Mouse (Mus musculus): ENCODE measurements around the gene Pde3a. TPM values are rescaled to one million over a fixed set of nuclear protein-coding genes. Genes with fewer than 3 reads are reported as not detected.

Pde3a gene
- polyA plus RNA-seq, 1 experiment from 2014 or later: 5.5 TPM

GRCm38 (mm10) chr6:141499511-141499910, 250.4 kb downstream of the Pde3a start:
- Histone ChIP-seq H3K36me3 (peaks cover 13% of the 10 kb centered on the region), H3K9me3 (no peaks in the 10 kb centered on the region)
- ATAC-seq (ENCODE audit: insufficient number of reproducible peaks, insufficient read depth, low FRiP score, low TSS enrichment, low read depth): no peak

GRCm38 (mm10) chr6:141501171-141501570, 252.1 kb downstream of the Pde3a start:
- 83% methylated on average over 3 of the region's 3 CpGs for WGBS

More at GRCm38 (mm10) chr6:141499511-141499910, 250.4 kb downstream of the Pde3a start:
- Histone ChIP-seq H3K9ac (replicated peaks) (no peak overlapping the region), H3K27me3 (no peaks in the 10 kb centered on the region), H3K4me2 (no peak overlapping the region), H3K4me3 (replicated peaks) (no peak overlapping the region), H3K4me1 (replicated peaks) (peaks cover 19% of the 10 kb centered on the region), H3K27ac (no peak overlapping the region)

DNA sequence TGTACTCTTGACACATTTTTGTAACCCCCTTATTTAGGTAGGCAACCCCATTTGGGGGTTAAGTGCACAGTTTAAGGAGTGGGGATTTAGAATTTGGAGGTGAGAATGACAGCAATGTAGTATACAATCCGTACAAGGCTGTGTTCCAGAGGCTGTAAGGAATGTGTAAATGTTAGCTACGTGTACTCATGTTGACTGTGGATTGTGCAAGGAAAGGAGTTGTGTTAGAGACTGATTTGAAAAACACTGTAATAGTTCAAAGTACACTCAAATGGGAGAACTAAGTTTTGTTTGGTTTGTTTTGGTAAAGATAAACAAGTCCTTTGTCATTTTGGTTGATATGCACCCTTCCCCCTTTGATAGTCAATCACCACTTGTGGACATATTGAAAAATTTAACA, 273.5 kb downstream of the Pde3a start:
- no peaks in the 10 kb centered on the region for H3K9me3 ChIP-seq
- 0 out of 2 replicates have a peak, but pooled peaks cover 3% of the 10 kb centered on the region for H3K4me1 ChIP-seq (replicated peaks)
- no peak overlapping the region for H3K27ac ChIP-seq
- H3K27me3 ChIP-seq: no peaks in the 10 kb centered on the region
- no peak for ATAC-seq (ENCODE audit: insufficient number of reproducible peaks, insufficient read depth, low FRiP score, low TSS enrichment, low read depth)
- H3K36me3 ChIP-seq: no peaks in the 10 kb centered on the region
- H3K4me2 ChIP-seq: no peak overlapping the region
- no peak overlapping the region for H3K9ac ChIP-seq (replicated peaks)
- WGBS: 82% methylated on average over 2 of the region's 2 CpGs
- no peak overlapping the region for H3K4me3 ChIP-seq (replicated peaks)

More at GRCm38 (mm10) chr6:141501171-141501570, 252.1 kb downstream of the Pde3a start:
- Histone ChIP-seq H3K4me3 (replicated peaks) (no peak overlapping the region), H3K9me3 (no peaks in the 10 kb centered on the region), H3K27me3 (no peaks in the 10 kb centered on the region), H3K4me1 (replicated peaks) (peaks cover 3% of the 10 kb centered on the region), H3K9ac (replicated peaks) (no peak overlapping the region), H3K4me2 (no peak overlapping the region), H3K36me3 (peaks cover 13% of the 10 kb centered on the region), H3K27ac (no peak overlapping the region)
- no peak for ATAC-seq (ENCODE audit: insufficient number of reproducible peaks, insufficient read depth, low FRiP score, low TSS enrichment, low read depth)

GRCm38 (mm10) chr6:141523747-141524640, 274.9 kb downstream of the Pde3a start, which contains the start of gene Slco1c1:
Gene Slco1c1 (plus strand): TSS chr6:141524368.
- H3K4me3 ChIP-seq (replicated peaks): no peak within 1 kb of the TSS
- H3K36me3 ChIP-seq: no peaks in the 10 kb centered on the region
- no peak within 1 kb of the TSS for H3K27ac ChIP-seq
- ATAC-seq (ENCODE audit: insufficient number of reproducible peaks, insufficient read depth, low FRiP score, low TSS enrichment, low read depth): no peak
- no peaks in the 10 kb centered on the region for H3K9me3 ChIP-seq
- H3K9ac ChIP-seq (replicated peaks): no peak within 1 kb of the TSS
- H3K4me1 ChIP-seq (replicated peaks): 0 out of 2 replicates have a peak, but pooled peaks cover 3% of the 10 kb centered on the region
- H3K4me2 ChIP-seq: no peak within 1 kb of the TSS
- WGBS: 49% methylated on average over 2 of the region's 2 CpGs
- H3K27me3 ChIP-seq: no peaks in the 10 kb centered on the region

DNA sequence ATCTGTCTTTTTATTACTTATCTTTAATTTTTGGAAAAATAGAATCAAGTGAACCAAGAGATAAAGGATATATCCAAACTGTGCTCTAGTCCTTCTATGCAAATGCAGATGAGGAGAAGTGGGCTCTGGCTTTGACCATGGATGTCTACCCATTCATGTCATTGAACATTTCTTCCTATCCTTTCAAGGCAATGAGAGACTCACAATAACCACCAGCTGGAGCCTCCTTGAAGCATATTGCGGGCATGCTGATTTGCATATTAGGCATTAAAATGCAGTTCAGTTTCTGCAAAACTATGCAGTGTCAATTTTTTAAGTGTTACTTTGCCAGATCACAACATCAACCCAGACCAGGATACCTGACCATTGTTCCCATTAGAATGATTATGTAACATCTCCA, 276.7 kb downstream of the Pde3a start:
- Histone ChIP-seq H3K4me2 (no peak overlapping the region), H3K9ac (replicated peaks) (no peak overlapping the region), H3K4me3 (replicated peaks) (no peak overlapping the region), H3K27ac (no peak overlapping the region), H3K36me3 (no peaks in the 10 kb centered on the region), H3K27me3 (no peaks in the 10 kb centered on the region), H3K4me1 (replicated peaks) (0 out of 2 replicates have a peak, but pooled peaks cover 3% of the 10 kb centered on the region), H3K9me3 (no peaks in the 10 kb centered on the region)
- no peak for ATAC-seq (ENCODE audit: insufficient number of reproducible peaks, insufficient read depth, low FRiP score, low TSS enrichment, low read depth)
- 88% methylated on average over 1 of the region's 1 CpGs for WGBS

DNA sequence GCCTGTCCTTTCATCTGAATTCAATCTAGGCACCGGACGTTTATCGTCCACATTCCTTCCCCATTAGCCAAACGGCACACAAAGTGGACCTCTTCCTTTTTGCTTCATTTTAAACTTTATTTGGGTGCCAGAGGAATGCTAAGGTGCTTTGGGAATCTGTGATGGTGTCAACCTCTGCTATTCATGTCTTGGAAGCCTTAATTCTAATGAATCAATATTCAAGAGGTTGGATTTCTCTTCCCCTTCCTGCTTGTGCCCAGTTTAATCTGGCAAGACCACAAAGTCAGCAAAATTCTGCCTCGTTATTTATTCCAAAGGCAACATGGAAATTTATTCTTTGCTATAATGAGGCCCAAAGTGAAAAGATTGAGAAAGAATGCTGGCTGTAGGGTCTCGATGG, 281.8 kb downstream of the Pde3a start:
- no peak overlapping the region for H3K9ac ChIP-seq (replicated peaks)
- H3K4me2 ChIP-seq: no peak overlapping the region
- 58% methylated on average over 6 of the region's 6 CpGs for WGBS
- ATAC-seq (ENCODE audit: insufficient number of reproducible peaks, insufficient read depth, low FRiP score, low TSS enrichment, low read depth): no peak
- H3K36me3 ChIP-seq: no peaks in the 10 kb centered on the region
- H3K9me3 ChIP-seq: no peaks in the 10 kb centered on the region
- H3K4me3 ChIP-seq (replicated peaks): no peak overlapping the region
- no peaks in the 10 kb centered on the region for H3K4me1 ChIP-seq (replicated peaks)
- no peaks in the 10 kb centered on the region for H3K27me3 ChIP-seq
- H3K27ac ChIP-seq: no peak overlapping the region

- H3K27me3 ChIP-seq: no peaks in the 10 kb centered on the region
- ATAC-seq (ENCODE audit: insufficient number of reproducible peaks, insufficient read depth, low FRiP score, low TSS enrichment, low read depth): no peak
- peaks cover 10% of the 10 kb centered on the region; the same call in 1 of the 2 replicates for H3K4me1 ChIP-seq (replicated peaks)
- no peaks in the 10 kb centered on the region for H3K36me3 ChIP-seq
- no peaks in the 10 kb centered on the region for H3K9me3 ChIP-seq
- no peak overlapping the region for H3K27ac ChIP-seq
- no peak overlapping the region for H3K9ac ChIP-seq (replicated peaks)
- 7% methylated on average over 3 of the region's 3 CpGs for WGBS
- no peak overlapping the region for H3K4me3 ChIP-seq (replicated peaks)
- no peak overlapping the region for H3K4me2 ChIP-seq
These were observed 288.2 kb downstream of the Pde3a start for GRCm38 (mm10) chr6:141537298-141537697.

GRCm38 (mm10) chr6:141541136-141541535, 292.1 kb downstream of the Pde3a start:
- Histone ChIP-seq H3K9me3 (no peaks in the 10 kb centered on the region), H3K4me1 (replicated peaks) (peaks cover 10% of the 10 kb centered on the region; the same call in 1 of the 2 replicates), H3K27ac (no peak overlapping the region), H3K36me3 (no peaks in the 10 kb centered on the region), H3K27me3 (no peaks in the 10 kb centered on the region), H3K4me3 (replicated peaks) (no peak overlapping the region), H3K4me2 (no peak overlapping the region), H3K9ac (replicated peaks) (no peak overlapping the region)
- 76% methylated on average over 1 of the region's 1 CpGs for WGBS
- no peak for ATAC-seq (ENCODE audit: insufficient number of reproducible peaks, insufficient read depth, low FRiP score, low TSS enrichment, low read depth)

GRCm38 (mm10) chr6:141543344-141543743, 294.3 kb downstream of the Pde3a start:
- Histone ChIP-seq H3K36me3 (no peaks in the 10 kb centered on the region), H3K4me3 (replicated peaks) (no peak overlapping the region), H3K9ac (replicated peaks) (no peak overlapping the region), H3K4me2 (no peak overlapping the region), H3K4me1 (replicated peaks) (no peaks in the 10 kb centered on the region), H3K27me3 (no peaks in the 10 kb centered on the region), H3K27ac (no peak overlapping the region), H3K9me3 (no peaks in the 10 kb centered on the region)
- WGBS: 82% methylated on average over 7 of the region's 7 CpGs
- no peak for ATAC-seq (ENCODE audit: insufficient number of reproducible peaks, insufficient read depth, low FRiP score, low TSS enrichment, low read depth)
